Mouse (Mus musculus) kidney, postnatal 0 days (tissue): ENCODE measurements around the gene Fabp7. TPM values are rescaled to one million over a fixed set of nuclear protein-coding genes. Genes with fewer than 3 reads are reported as not detected.

ENCODE experiments used
- ATAC-seq: fragments of 200-750 bp; cut with Nextera tagmentation; replicated peaks from 2 replicates; pipeline ENCODE4 v1.8.0; 2017; ENCODE audit warnings: low read depth, moderate number of reproducible peaks, moderate TSS enrichment, moderate library complexity; ENCODE audit not compliant: low FRiP score
- DNase-seq: peaks from one replicate; pipeline ENCODE4 v3.0.0-alpha.2; 2016; ENCODE audit warnings: low spot score
- H3K27ac ChIP-seq: fragments of 300-500 bp; sonication (generic); 2 replicates; pipeline ENCODE4 v1.5.1; 2014; ENCODE audit warnings: mild to moderate bottlenecking
- H3K27me3 ChIP-seq: fragments of 300-500 bp; sonication (generic); 2 replicates; pipeline ENCODE4 v1.6.1; 2014; ENCODE audit warnings: low read length, mixed read lengths; ENCODE audit not compliant: insufficient read depth
- H3K36me3 ChIP-seq: fragments of 300-500 bp; sonication (generic); 2 replicates; pipeline ENCODE4 v1.6.1; 2014; ENCODE audit warnings: low read length, mixed read lengths; ENCODE audit not compliant: insufficient read depth
- H3K4me1 ChIP-seq: fragments of 300-500 bp; sonication (generic); replicated peaks from 2 replicates; pipeline ENCODE4 v1.6.1; 2014; ENCODE audit warnings: antibody characterized with exemption, low read length, mixed read lengths; ENCODE audit not compliant: insufficient read depth
- H3K4me2 ChIP-seq: fragments of 300-500 bp; sonication (generic); 2 replicates; pipeline ENCODE4 v1.6.1; 2014; ENCODE audit warnings: mild to moderate bottlenecking, low read length, moderate library complexity, mixed read lengths
- H3K4me3 ChIP-seq: fragments of 300-500 bp; sonication (generic); replicated peaks from 2 replicates; pipeline ENCODE4 v1.5.1; 2014; ENCODE audit warnings: low read depth, low read length
- H3K9ac ChIP-seq: fragments of 300-500 bp; sonication (generic); 2 replicates; pipeline ENCODE4 v1.6.1; 2014; ENCODE audit warnings: low read depth, low read length
- H3K9me3 ChIP-seq: fragments of 300-500 bp; sonication (generic); replicated peaks from 2 replicates; pipeline ENCODE4 v1.6.1; 2016; ENCODE audit warnings: low read length, inconsistent platforms, mixed read lengths
- CTCF ChIP-seq: IDR thresholded peaks from 2 replicates; pipeline ENCODE4 v1.5.1; 2016; ENCODE audit warnings: antibody characterized with exemption, low read depth, mild to moderate bottlenecking, moderate library complexity
- polyA plus RNA-seq: library from polyadenylated mRNA; unstranded; fragments of >200 nt; fragmentation: Nextera tagmentation; extraction: Ambion mirVana; gene quantifications from 2 replicates; pipeline ENCODE4 v1.2.1, GENCODE M21; 2015

Fabp7 gene
- polyA plus RNA-seq, 1 experiment from 2014 or later: 5.1 TPM

DNA sequence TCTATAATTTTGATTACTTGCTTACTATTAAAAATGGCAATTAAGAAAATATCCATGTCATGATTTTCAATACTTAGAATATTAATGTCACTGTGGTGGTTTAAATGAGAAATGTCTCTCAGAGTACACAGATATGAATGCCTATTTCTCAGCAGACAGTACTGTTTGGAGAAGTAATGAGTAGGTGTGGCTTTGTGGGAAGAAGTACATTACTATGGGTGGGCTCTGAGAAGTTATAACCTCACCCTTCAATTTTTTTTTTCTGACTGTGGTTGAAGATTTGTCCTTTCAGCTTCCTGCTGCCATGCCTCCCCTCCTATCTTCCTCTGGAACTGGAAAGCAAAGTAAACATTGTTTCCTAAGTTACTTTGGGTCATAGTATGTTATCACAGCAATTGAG lies 51.3 kb downstream of the Fabp7 start:
- Histone ChIP-seq H3K27me3 (no peaks in the 10 kb centered on the region), H3K9ac (no peak overlapping the region), H3K36me3 (no peaks in the 10 kb centered on the region), H3K9me3 (no peaks in the 10 kb centered on the region), H3K27ac (no peak overlapping the region), H3K4me2 (no peak overlapping the region), H3K4me3 (no peak overlapping the region), H3K4me1 (no peaks in the 10 kb centered on the region)
- no peak for ATAC-seq
- no peak for DNase-seq
- TF ChIP-seq CTCF: no peak

Other genes with a start within 250 kb of the Fabp7 start
- gene Pkib, start 152.9 kb upstream of the Fabp7 start, polyA plus RNA-seq: 5.6 and 7.0 TPM in 2 replicates
- 77.2 and 79.9 TPM in 2 replicates for gene Smpdl3a, start 9.5 kb downstream of the Fabp7 start, polyA plus RNA-seq